Mouse (Mus musculus) heart, embryonic 15.5 days (tissue): Measurements from ENCODE around the gene Gm11541. TPM values are rescaled to one million over a fixed set of nuclear protein-coding genes. Genes with fewer than 3 reads are reported as not detected.
A peak's percentile ranks its signal among the peaks of the same experiment; 100 is the strongest.
"Not testable (repeated sequence)": the region's sequence is repeated elsewhere in the genome, so short reads cannot be mapped to it uniquely, and the experiment has no call there.

ENCODE experiments used
- ATAC-seq: fragments of 200-750 bp; cut with Nextera tagmentation; replicated peaks from 2 replicates; pipeline ENCODE4 v1.8.0; 2017; ENCODE audit warnings: low read depth, moderate TSS enrichment; ENCODE audit not compliant: insufficient number of reproducible peaks, insufficient read depth, low FRiP score
- H3K27ac ChIP-seq: fragments of 300-500 bp; sonication (generic); 2 replicates; pipeline ENCODE4 v1.5.1; 2015; ENCODE audit warnings: mild to moderate bottlenecking, inconsistent platforms
- H3K27me3 ChIP-seq: fragments of 300-500 bp; sonication (generic); 2 replicates; pipeline ENCODE4 v1.6.1; 2015; ENCODE audit warnings: inconsistent platforms
- H3K36me3 ChIP-seq: fragments of 300-500 bp; sonication (generic); 2 replicates; pipeline ENCODE4 v1.6.1; 2015; ENCODE audit warnings: mild to moderate bottlenecking, inconsistent platforms
- H3K4me1 ChIP-seq: fragments of 300-500 bp; sonication (generic); replicated peaks from 2 replicates; pipeline ENCODE4 v1.6.1; 2015; ENCODE audit warnings: inconsistent platforms
- H3K4me2 ChIP-seq: fragments of 300-500 bp; sonication (generic); 2 replicates; pipeline ENCODE4 v1.6.1; 2015; ENCODE audit warnings: inconsistent platforms, mild to moderate bottlenecking, moderate library complexity
- H3K4me3 ChIP-seq: fragments of 300-500 bp; sonication (generic); 2 replicates; pipeline ENCODE4 v1.5.1; 2015; ENCODE audit warnings: mild to moderate bottlenecking, inconsistent platforms
- H3K9ac ChIP-seq: fragments of 300-500 bp; sonication (generic); 2 replicates; pipeline ENCODE4 v1.6.1; 2015; ENCODE audit warnings: mild to moderate bottlenecking, inconsistent platforms
- H3K9me3 ChIP-seq: fragments of 300-500 bp; sonication (generic); replicated peaks from 2 replicates; pipeline ENCODE4 v1.6.1; 2016; ENCODE audit warnings: inconsistent platforms
- WGBS: fragments of 180-500 bp; shearing (Covaris S2); methylation state at CpG from one replicate; pipeline ENCODE4 v1.1.7; 2015; ENCODE audit warnings: mixed read lengths; 5-methylcytosine and 5-hydroxymethylcytosine counted together
- polyA plus RNA-seq: library from polyadenylated mRNA; unstranded; fragments of >200 nt; fragmentation: Nextera tagmentation; extraction: Ambion mirVana; gene quantifications from 2 replicates; pipeline ENCODE4 v1.2.1, GENCODE M21; 2015

Gm11541 gene
- polyA plus RNA-seq, 1 experiment from 2014 or later, result not detected

GRCm38 (mm10) chr11:94697140-94697539, 7.2 kb downstream of the Gm11541 start:
- WGBS, result 85% methylated on average over 2 of the region's 2 CpGs
- no peak overlapping the region for H3K4me3 ChIP-seq
- no peak overlapping the region for H3K27ac ChIP-seq
- H3K27me3 ChIP-seq, result 0 out of 2 replicates have a peak, but pooled peaks cover 7% of the 10 kb centered on the region
- H3K36me3 ChIP-seq, result no peaks in the 10 kb centered on the region
- H3K4me2 ChIP-seq, result no peak overlapping the region
- no peak for ATAC-seq
- H3K4me1 ChIP-seq, result peaks cover 6% of the 10 kb centered on the region; the same call in 1 of the 2 replicates
- H3K9me3 ChIP-seq, result no peaks in the 10 kb centered on the region
- no peak overlapping the region for H3K9ac ChIP-seq

- 55% methylated on average over 6 of the region's 6 CpGs for WGBS
- no peak overlapping the region for H3K4me3 ChIP-seq
- H3K4me1 ChIP-seq, result peaks cover 6% of the 10 kb centered on the region; the same call in 1 of the 2 replicates
Observed at GRCm38 (mm10) chr11:94695508-94695907, 8.8 kb downstream of the Gm11541 start.

DNA sequence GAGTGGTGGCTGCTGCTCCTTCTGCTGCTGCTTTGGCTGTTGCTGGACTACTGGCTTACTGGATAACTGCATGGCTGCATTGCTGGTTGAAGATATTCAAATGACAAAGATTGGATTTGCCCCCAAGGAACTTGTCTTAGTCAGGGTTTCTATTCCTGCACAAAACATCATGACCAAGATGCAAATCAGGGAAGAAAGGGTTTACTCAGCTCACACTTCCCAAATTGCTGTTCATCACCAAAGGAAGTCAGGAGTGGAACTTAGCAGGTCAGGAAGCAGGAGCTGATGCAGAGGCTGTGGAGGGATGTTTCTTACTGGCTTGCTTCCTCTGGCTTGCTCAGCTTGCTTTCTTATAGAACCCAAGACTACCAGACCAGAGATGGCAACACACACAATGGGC, 11.8 kb downstream of the Gm11541 start:
- H3K36me3 ChIP-seq, H3K27ac ChIP-seq, H3K9ac ChIP-seq, H3K9me3 ChIP-seq, H3K4me2 ChIP-seq, H3K4me3 ChIP-seq, H3K4me1 ChIP-seq, H3K27me3 ChIP-seq, ATAC-seq: not testable (repeated sequence)

More at GRCm38 (mm10) chr11:94695508-94695907, 8.8 kb downstream of the Gm11541 start:
- Histone ChIP-seq H3K27me3 (no peaks in the 10 kb centered on the region), H3K36me3 (no peaks in the 10 kb centered on the region), H3K9me3 (no peaks in the 10 kb centered on the region), H3K27ac (no peak overlapping the region), H3K4me2 (no peak overlapping the region), H3K9ac (no peak overlapping the region)
- no peak for ATAC-seq

- ATAC-seq, result no peak
- Histone ChIP-seq H3K27ac (no peak overlapping the region), H3K36me3 (no peaks in the 10 kb centered on the region), H3K4me1 (no peaks in the 10 kb centered on the region), H3K4me2 (no peak overlapping the region), H3K9me3 (no peaks in the 10 kb centered on the region), H3K27me3 (no peaks in the 10 kb centered on the region), H3K4me3 (no peak overlapping the region), H3K9ac (no peak overlapping the region)
- WGBS, result 67% methylated on average over 6 of the region's 6 CpGs
Observed at GRCm38 (mm10) chr11:94687178-94687577, 17.1 kb downstream of the Gm11541 start.

- Histone ChIP-seq H3K27ac (no peak overlapping the region), H3K36me3 (no peaks in the 10 kb centered on the region), H3K4me2 (no peak overlapping the region), H3K4me1 (peaks cover 3% of the 10 kb centered on the region), H3K9ac (no peak overlapping the region), H3K27me3 (no peaks in the 10 kb centered on the region), H3K4me3 (no peak overlapping the region), H3K9me3 (no peaks in the 10 kb centered on the region)
- 81% methylated on average over 7 of the region's 7 CpGs for WGBS
- no peak for ATAC-seq
Observed at GRCm38 (mm10) chr11:94682427-94682826, 21.9 kb downstream of the Gm11541 start.

GRCm38 (mm10) chr11:94681640-94682039, 22.7 kb downstream of the Gm11541 start:
- no peak overlapping the region for H3K4me2 ChIP-seq
- peaks cover 4% of the 10 kb centered on the region for H3K4me1 ChIP-seq
- H3K9me3 ChIP-seq, result no peaks in the 10 kb centered on the region
- no peak for ATAC-seq
- WGBS, result 82% methylated on average over 4 of the region's 4 CpGs
- no peak overlapping the region for H3K27ac ChIP-seq
- H3K4me3 ChIP-seq, result no peak overlapping the region
- no peak overlapping the region for H3K9ac ChIP-seq
- no peaks in the 10 kb centered on the region for H3K27me3 ChIP-seq
- H3K36me3 ChIP-seq, result no peaks in the 10 kb centered on the region

DNA sequence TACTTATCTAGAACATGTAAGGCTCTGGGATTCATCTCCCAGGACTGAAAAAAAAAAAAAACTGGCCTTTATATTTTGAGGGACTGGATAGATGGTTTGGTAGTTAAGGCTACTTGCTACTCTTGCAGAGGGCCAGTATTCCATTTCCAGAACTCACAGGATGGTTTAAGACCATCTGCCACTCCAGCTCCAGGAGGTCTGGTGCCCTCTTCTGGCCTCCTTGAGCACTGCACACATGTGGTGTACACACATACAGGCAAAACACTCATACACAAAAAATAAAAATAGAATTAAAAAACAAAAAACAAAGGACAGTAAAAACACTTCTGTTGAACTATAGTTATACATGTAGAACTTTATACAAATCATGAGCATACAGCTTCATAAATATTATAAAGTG, 23.7 kb downstream of the Gm11541 start:
- Histone ChIP-seq H3K36me3 (no peaks in the 10 kb centered on the region), H3K9ac (no peak overlapping the region), H3K27ac (no peak overlapping the region), H3K4me3 (no peak overlapping the region), H3K4me2 (no peak overlapping the region), H3K27me3 (no peaks in the 10 kb centered on the region), H3K4me1 (peaks cover 14% of the 10 kb centered on the region), H3K9me3 (no peaks in the 10 kb centered on the region)
- no peak for ATAC-seq

- H3K27ac ChIP-seq, result no peak overlapping the region
- peak overlapping the region; percentile 82 for H3K4me2 ChIP-seq
- 30% methylated on average over 15 of the region's 15 CpGs for WGBS
- ATAC-seq, result no peak
- H3K9ac ChIP-seq, result peak overlapping the region; percentile 98; the same call in 1 of the 2 replicates
- no peaks in the 10 kb centered on the region for H3K27me3 ChIP-seq
- H3K36me3 ChIP-seq, result no peaks in the 10 kb centered on the region
- no peaks in the 10 kb centered on the region for H3K9me3 ChIP-seq
- peak overlapping the region; percentile 96 for H3K4me3 ChIP-seq
- H3K4me1 ChIP-seq, result peaks cover 30% of the 10 kb centered on the region
Observed at GRCm38 (mm10) chr11:94677607-94678145, 26.6 kb downstream of the Gm11541 start.

GRCm38 (mm10) chr11:94676754-94677606, 27.3 kb downstream of the Gm11541 start, which contains the start of gene Xylt2:
Gene Xylt2 (minus strand): TSS chr11:94677515.
- Histone ChIP-seq H3K9me3 (no peaks in the 10 kb centered on the region), H3K4me1 (peaks cover 30% of the 10 kb centered on the region), H3K36me3 (no peaks in the 10 kb centered on the region), H3K9ac (peak within 1 kb of the TSS; percentile 98), H3K4me2 (peak within 1 kb of the TSS; percentile 82), H3K4me3 (peak within 1 kb of the TSS; percentile 96), H3K27me3 (no peaks in the 10 kb centered on the region), H3K27ac (peak within 1 kb of the TSS; percentile 83)
- ATAC-seq, result peak; percentile 97
- WGBS, result under 1% methylated on average over 78 of the region's 82 CpGs

GRCm38 (mm10) chr11:94676308-94676707, 28.0 kb downstream of the Gm11541 start:
- WGBS, result 38% methylated on average over 4 of the region's 4 CpGs

GRCm38 (mm10) chr11:94675446-94675845, 28.9 kb downstream of the Gm11541 start:
- Histone ChIP-seq H3K4me1 (peaks cover 30% of the 10 kb centered on the region), H3K4me2 (no peak overlapping the region), H3K9me3 (no peaks in the 10 kb centered on the region), H3K9ac (no peak overlapping the region), H3K27me3 (no peaks in the 10 kb centered on the region), H3K4me3 (no peak overlapping the region), H3K36me3 (no peaks in the 10 kb centered on the region; the same call in 1 of the 2 replicates), H3K27ac (no peak overlapping the region)
- ATAC-seq, result no peak
- 68% methylated on average over 5 of the region's 5 CpGs for WGBS

More at GRCm38 (mm10) chr11:94676308-94676707, 28.0 kb downstream of the Gm11541 start:
- Histone ChIP-seq H3K4me1 (peaks cover 30% of the 10 kb centered on the region), H3K9me3 (no peaks in the 10 kb centered on the region), H3K4me2 (peak overlapping the region; percentile 82), H3K9ac (peak overlapping the region; percentile 98), H3K36me3 (no peaks in the 10 kb centered on the region), H3K4me3 (peak overlapping the region; percentile 96), H3K27me3 (no peaks in the 10 kb centered on the region), H3K27ac (no peak overlapping the region; the same call in 1 of the 2 replicates)
- ATAC-seq, result no peak
